Mouse (Mus musculus): ENCODE measurements at regions not wholly inside any gene's neighbourhood (a gene's known extent, or its start where the extent isn't known, plus 50 kb on each side); places are given as distances from the start of the nearest gene placed in this dataset.

GRCm38 (mm10) chr10:24469741-24470140, 125.5 kb upstream of the Ccn2 start:
- TF ChIP-seq POLR2A (IDR thresholded peaks at IDR 0.05; ENCODE audit: insufficient read depth, low read length) (no peak), CTCF (IDR thresholded peaks at IDR 0.05; ENCODE audit: low read depth, low read length) (no peak)
